Mouse (Mus musculus) forebrain, embryonic 11.5 days (tissue): Measurements from ENCODE around the gene Muc2. TPM values are rescaled to one million over a fixed set of nuclear protein-coding genes. Genes with fewer than 3 reads are reported as not detected.

Experiments
- ATAC-seq: fragments of 200-750 bp; cut with Nextera tagmentation; replicated peaks from 2 replicates; pipeline ENCODE4 v1.8.0; 2017; ENCODE audit warnings: moderate TSS enrichment; ENCODE audit not compliant: low FRiP score
- DNase-seq: peaks from one replicate; pipeline ENCODE4 v3.0.0-alpha.2; 2017; ENCODE audit warnings: low spot score
- H3K27ac ChIP-seq: fragments of 300-500 bp; sonication (generic); 2 replicates; pipeline ENCODE4 v1.5.1; 2014; ENCODE audit warnings: low read depth, low read length
- H3K27me3 ChIP-seq: fragments of 300-500 bp; sonication (generic); 2 replicates; pipeline ENCODE4 v1.6.1; 2014; ENCODE audit warnings: mild to moderate bottlenecking, low read length, mixed read lengths; ENCODE audit not compliant: control insufficient read depth, insufficient read depth
- H3K36me3 ChIP-seq: fragments of 300-500 bp; sonication (generic); 2 replicates; pipeline ENCODE4 v1.6.1; 2014; ENCODE audit warnings: mild to moderate bottlenecking, low read length, moderate library complexity, mixed read lengths; ENCODE audit not compliant: control insufficient read depth, insufficient read depth
- H3K4me1 ChIP-seq: fragments of 300-500 bp; sonication (generic); replicated peaks from 2 replicates; pipeline ENCODE4 v1.6.1; 2014; ENCODE audit warnings: low read length, mixed read lengths; ENCODE audit not compliant: control insufficient read depth, insufficient read depth
- H3K4me2 ChIP-seq: fragments of 300-500 bp; sonication (generic); 2 replicates; pipeline ENCODE4 v1.6.1; 2014; ENCODE audit warnings: low read depth, mild to moderate bottlenecking, low read length, moderate library complexity, mixed read lengths; ENCODE audit not compliant: severe bottlenecking
- H3K4me3 ChIP-seq: fragments of 300-500 bp; sonication (generic); 2 replicates; pipeline ENCODE4 v1.5.1; 2014; ENCODE audit warnings: low read depth, low read length
- H3K9ac ChIP-seq: fragments of 300-500 bp; sonication (generic); 2 replicates; pipeline ENCODE4 v1.6.1; 2014; ENCODE audit warnings: low read length
- H3K9me3 ChIP-seq: fragments of 300-500 bp; sonication (generic); 2 replicates; pipeline ENCODE4 v1.6.1; 2016; ENCODE audit warnings: low read length, mixed read lengths; ENCODE audit not compliant: control insufficient read depth
- WGBS: fragments of 180-500 bp; shearing (Covaris S2); extraction: QIAGEN DNeasy Blood & Tissue Kit; methylation state at CpG from one replicate; pipeline ENCODE4 v1.1.7; 2014; 5-methylcytosine and 5-hydroxymethylcytosine counted together
- polyA plus RNA-seq: library from polyadenylated mRNA; unstranded; fragments of >200 nt; fragmentation: Nextera tagmentation; extraction: Ambion mirVana; gene quantifications from 2 replicates; pipeline ENCODE4 v1.2.1, GENCODE M21; 2014

Muc2 gene
- polyA plus RNA-seq: 0.15 and 0.67 TPM in 2 replicates

DNA sequence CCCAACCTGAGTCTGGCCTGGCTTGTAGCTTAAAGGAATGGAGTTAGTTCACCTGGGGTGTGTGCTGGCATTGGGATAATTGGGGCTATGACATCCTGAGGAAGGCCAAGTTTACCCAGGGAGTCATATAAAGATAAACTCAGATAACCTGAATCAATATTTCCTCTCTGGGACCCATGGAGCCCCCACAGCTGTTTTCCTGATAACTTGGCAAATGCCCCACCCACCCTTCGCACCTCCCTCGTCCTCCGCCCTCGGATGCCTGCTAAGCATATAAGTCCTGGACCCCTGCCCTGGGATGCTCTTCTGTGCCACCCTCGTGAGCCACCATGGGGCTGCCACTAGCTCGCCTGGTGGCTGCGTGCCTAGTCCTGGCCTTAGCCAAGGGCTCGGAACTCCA, at the start of gene Muc2:
Gene Muc2 (plus strand): TSS at position 301 of the 400 bp plus-strand sequence.
- WGBS: 84% methylated on average over 8 of the region's 8 CpGs
- Histone ChIP-seq H3K4me1 (no peaks in the 10 kb centered on the region), H3K27me3 (no peaks in the 10 kb centered on the region), H3K9ac (no peak within 1 kb of the TSS), H3K4me2 (no peak within 1 kb of the TSS), H3K27ac (no peak within 1 kb of the TSS), H3K9me3 (no peaks in the 10 kb centered on the region), H3K36me3 (no peaks in the 10 kb centered on the region), H3K4me3 (no peak within 1 kb of the TSS)
- ATAC-seq (no peak), DNase-seq (no peak)

DNA sequence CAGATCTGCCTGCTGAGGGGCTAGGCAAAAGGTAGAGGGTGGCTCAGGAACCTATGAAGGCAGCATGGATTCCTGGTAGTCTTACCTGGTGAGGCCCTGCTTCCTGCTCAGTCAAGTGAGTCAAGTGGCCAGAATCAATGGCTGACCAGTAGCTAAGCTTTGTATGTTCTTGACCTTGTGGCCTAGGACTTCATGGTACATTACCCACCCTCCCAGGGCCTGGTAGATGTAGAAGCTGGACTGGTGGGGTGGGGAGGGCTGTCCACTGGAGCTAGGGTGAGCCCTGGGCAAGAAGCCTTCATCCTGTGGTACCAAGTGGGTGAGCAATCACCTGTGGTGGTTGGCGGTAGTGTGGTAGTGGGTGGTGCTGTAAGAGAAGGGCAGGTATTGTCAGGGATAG, 47.8 kb upstream of the Muc2 start:
- Histone ChIP-seq H3K4me1 (no peaks in the 10 kb centered on the region), H3K9ac (no peak overlapping the region), H3K4me2 (no peak overlapping the region), H3K9me3 (no peaks in the 10 kb centered on the region), H3K27ac (no peak overlapping the region), H3K36me3 (no peaks in the 10 kb centered on the region), H3K4me3 (no peak overlapping the region), H3K27me3 (no peaks in the 10 kb centered on the region)
- ATAC-seq (no peak), DNase-seq (no peak)
- 100% methylated on average over 1 of the region's 1 CpGs for WGBS

DNA sequence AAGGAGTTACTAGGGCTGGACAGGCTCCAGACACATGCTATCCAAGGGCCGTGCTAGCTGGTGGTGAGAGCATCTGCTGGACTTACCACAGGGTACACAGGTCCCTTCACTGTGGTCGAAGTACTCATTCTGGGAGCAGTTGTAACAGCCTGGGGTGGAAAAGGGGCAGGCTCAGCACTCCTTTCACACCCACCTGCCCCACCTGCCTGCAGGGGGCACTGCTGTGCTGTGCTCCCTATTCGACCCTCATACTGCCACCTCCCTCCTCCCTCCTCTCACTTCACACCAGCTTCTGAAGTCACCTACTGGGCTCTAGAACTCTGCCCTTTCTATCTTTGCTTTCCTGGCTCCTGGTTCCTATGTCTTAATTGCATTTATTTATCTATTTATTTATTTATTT, 47.0 kb upstream of the Muc2 start:
- WGBS: 48% methylated on average over 3 of the region's 3 CpGs
- ATAC-seq (no peak), DNase-seq (no peak)

DNA sequence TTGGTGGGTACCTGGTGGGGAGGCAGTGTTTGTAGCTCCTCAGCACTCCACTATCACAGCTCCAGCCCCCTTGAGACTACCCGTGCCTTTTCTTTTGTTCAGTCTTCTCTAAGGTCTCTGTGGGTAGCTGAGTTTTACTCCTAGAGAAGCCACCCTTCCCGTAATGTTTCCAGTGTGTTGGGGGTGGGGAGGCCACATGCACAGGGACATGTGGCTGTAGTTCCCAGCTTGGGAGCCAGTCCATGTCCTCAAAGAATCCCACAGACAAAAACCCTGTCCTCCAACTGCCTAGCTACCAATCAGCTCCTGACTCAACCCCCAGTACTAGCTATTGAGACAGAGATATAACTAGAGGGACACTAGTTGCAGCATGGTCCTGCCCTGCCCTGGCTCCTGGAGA, 43.1 kb upstream of the Muc2 start:
- Histone ChIP-seq H3K4me2 (no peak overlapping the region), H3K9ac (no peak overlapping the region), H3K9me3 (no peaks in the 10 kb centered on the region), H3K27me3 (no peaks in the 10 kb centered on the region), H3K27ac (no peak overlapping the region), H3K4me3 (no peak overlapping the region), H3K36me3 (no peaks in the 10 kb centered on the region), H3K4me1 (no peaks in the 10 kb centered on the region)
- DNase-seq (no peak), ATAC-seq (no peak)
- 65% methylated on average over 2 of the region's 2 CpGs for WGBS

More for the DNA sequence above, 47.0 kb upstream of the Muc2 start:
- H3K27me3 ChIP-seq: no peaks in the 10 kb centered on the region
- no peaks in the 10 kb centered on the region for H3K9me3 ChIP-seq
- H3K36me3 ChIP-seq: no peaks in the 10 kb centered on the region
- H3K9ac ChIP-seq: no peak overlapping the region
- H3K4me3 ChIP-seq: no peak overlapping the region
- no peak overlapping the region for H3K27ac ChIP-seq
- no peak overlapping the region for H3K4me2 ChIP-seq
- no peaks in the 10 kb centered on the region for H3K4me1 ChIP-seq

DNA sequence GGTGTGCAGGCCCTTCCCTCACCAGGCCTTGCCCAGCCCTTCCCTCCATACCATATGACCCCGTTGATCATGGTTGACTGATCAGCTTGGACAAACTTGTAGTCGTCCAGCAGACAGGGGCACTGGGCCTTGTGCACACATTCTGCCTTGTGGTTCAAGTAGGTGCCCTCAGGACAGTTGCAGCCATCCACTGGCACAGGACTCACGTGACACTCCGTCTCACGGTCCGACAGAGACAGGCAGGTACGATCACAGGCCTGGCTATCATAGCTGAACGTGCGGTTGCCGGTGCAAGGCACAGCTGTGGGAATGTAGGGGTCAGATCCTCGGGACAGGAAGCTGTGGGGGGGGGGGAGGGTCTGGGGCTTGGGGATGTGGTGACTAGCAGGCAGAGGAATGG, 42.3 kb upstream of the Muc2 start:
- H3K4me3 ChIP-seq: no peak overlapping the region
- H3K9ac ChIP-seq: no peak overlapping the region
- H3K36me3 ChIP-seq: no peaks in the 10 kb centered on the region
- no peaks in the 10 kb centered on the region for H3K4me1 ChIP-seq
- ATAC-seq (no peak), DNase-seq (no peak)
- 82% methylated on average over 11 of the region's 11 CpGs for WGBS
- H3K4me2 ChIP-seq: no peak overlapping the region
- H3K27me3 ChIP-seq: no peaks in the 10 kb centered on the region
- H3K9me3 ChIP-seq: no peaks in the 10 kb centered on the region
- no peak overlapping the region for H3K27ac ChIP-seq

DNA sequence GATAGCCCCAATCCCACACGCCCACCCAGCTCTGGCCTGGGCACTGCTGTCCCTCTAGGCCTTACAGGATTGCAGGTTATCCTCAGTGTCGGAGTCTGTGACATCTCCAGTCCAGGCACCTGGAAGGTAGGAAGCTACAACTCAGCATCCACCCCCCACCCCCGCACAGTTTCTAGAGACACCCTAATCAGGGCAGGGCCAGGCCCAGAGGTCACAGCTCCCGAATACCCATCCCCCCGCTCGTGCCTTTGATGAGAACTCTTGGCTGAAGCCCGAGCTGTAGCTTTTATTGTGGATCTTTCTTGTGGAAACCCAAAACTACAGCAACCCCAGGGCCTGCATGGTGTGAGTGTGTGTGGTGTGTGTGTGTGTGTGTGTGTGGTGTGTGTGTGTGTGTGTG, 37.9 kb upstream of the Muc2 start:
- WGBS: 43% methylated on average over 7 of the region's 7 CpGs
- no peaks in the 10 kb centered on the region for H3K36me3 ChIP-seq
- H3K9ac ChIP-seq: no peak overlapping the region
- no peaks in the 10 kb centered on the region for H3K9me3 ChIP-seq
- H3K27ac ChIP-seq: no peak overlapping the region
- H3K4me2 ChIP-seq: no peak overlapping the region
- DNase-seq (no peak), ATAC-seq (no peak)
- no peak overlapping the region for H3K4me3 ChIP-seq
- no peaks in the 10 kb centered on the region for H3K27me3 ChIP-seq
- H3K4me1 ChIP-seq: no peaks in the 10 kb centered on the region

DNA sequence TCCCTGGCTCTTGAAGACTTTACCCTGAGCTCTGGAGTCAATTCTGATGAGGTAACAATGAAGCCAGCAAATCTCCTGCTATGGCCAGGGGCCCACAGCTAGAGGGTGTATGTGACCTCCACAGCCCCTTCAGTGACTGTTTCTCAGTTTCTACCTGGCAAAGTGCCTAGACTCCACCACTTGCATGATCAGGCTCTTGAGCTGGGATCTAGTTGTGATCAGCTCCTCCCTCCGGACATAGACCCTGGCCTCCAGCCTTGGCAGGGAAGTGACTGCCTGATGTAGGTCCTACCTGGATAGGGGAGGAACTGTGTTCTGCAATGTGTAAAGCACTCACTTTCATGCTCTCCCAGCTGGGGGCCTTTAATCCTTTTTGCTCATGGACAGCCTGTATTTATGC, 29.8 kb upstream of the Muc2 start:
- no peaks in the 10 kb centered on the region for H3K9me3 ChIP-seq
- WGBS: 85% methylated on average over 1 of the region's 1 CpGs
- no peak overlapping the region for H3K4me2 ChIP-seq
- no peak for ATAC-seq
- H3K4me1 ChIP-seq: no peaks in the 10 kb centered on the region
- H3K27me3 ChIP-seq: no peaks in the 10 kb centered on the region
- no peak for DNase-seq
- no peak overlapping the region for H3K9ac ChIP-seq
- H3K4me3 ChIP-seq: no peak overlapping the region
- no peak overlapping the region for H3K27ac ChIP-seq
- H3K36me3 ChIP-seq: no peaks in the 10 kb centered on the region

DNA sequence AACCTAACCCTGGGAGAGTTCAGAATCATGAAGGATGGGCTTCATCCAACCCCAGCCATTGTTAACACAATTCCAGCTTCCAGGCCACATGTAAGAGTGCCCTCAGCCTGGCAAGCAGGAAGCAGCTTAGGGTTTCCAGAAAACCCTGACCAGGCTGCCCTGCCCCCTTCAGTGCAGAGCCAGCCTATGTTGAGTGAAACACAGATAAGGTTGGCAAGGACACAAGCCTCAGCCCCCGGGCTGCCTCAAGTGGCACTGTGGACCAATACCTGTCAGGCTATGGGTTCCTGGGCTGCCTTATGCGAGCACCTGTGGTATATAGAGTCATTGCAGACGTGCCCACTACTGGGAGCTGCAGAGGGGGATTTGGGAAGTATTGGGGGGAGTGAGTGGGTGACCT, 28.7 kb upstream of the Muc2 start:
- WGBS: 82% methylated on average over 3 of the region's 3 CpGs
- Histone ChIP-seq H3K27me3 (no peaks in the 10 kb centered on the region), H3K4me3 (no peak overlapping the region), H3K27ac (no peak overlapping the region), H3K9ac (no peak overlapping the region), H3K4me2 (no peak overlapping the region), H3K4me1 (no peaks in the 10 kb centered on the region), H3K36me3 (no peaks in the 10 kb centered on the region), H3K9me3 (no peaks in the 10 kb centered on the region)
- no peak for DNase-seq
- ATAC-seq: no peak

DNA sequence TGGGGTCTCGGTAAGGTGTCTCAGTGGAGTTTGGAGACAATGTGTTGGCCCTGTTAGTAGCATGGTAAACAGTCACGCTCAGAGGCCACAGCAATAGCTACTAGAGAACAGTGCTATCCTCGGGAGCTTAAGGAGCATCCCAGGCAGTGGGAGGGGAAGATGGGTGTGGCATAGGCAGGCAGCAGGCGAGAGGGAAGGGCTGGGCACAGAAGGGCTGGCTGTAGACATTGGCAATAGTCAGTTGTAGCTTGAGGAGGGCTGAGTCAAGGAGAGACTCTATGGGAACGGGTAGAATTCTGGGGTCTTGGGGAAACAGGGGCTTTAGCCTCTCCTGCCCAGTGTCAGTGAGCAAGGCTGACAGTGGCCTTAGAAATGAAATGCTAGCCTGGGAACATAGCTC, 27.9 kb upstream of the Muc2 start:
- Histone ChIP-seq H3K4me2 (no peak overlapping the region), H3K4me3 (no peak overlapping the region), H3K36me3 (no peaks in the 10 kb centered on the region), H3K9ac (no peak overlapping the region), H3K27ac (no peak overlapping the region), H3K4me1 (no peaks in the 10 kb centered on the region), H3K9me3 (no peaks in the 10 kb centered on the region), H3K27me3 (no peaks in the 10 kb centered on the region)
- DNase-seq (no peak), ATAC-seq (no peak)
- WGBS: 63% methylated on average over 5 of the region's 5 CpGs
